Mouse (Mus musculus) adrenal gland, adult (tissue): Measurements from ENCODE around the gene Gm14685.
"Not testable (repeated sequence)": the region's sequence is repeated elsewhere in the genome, so short reads cannot be mapped to it uniquely, and the experiment has no call there.

Source experiments
- DNase-seq, 2 experiments: peaks; one replicate each; pipeline ENCODE4 v3.0.0; 2022 to 2023; ENCODE audit warnings: low spot score in 1 of 2; ENCODE audit not compliant: inconsistent age in 2 of 2

Gene Gm14685

DNA sequence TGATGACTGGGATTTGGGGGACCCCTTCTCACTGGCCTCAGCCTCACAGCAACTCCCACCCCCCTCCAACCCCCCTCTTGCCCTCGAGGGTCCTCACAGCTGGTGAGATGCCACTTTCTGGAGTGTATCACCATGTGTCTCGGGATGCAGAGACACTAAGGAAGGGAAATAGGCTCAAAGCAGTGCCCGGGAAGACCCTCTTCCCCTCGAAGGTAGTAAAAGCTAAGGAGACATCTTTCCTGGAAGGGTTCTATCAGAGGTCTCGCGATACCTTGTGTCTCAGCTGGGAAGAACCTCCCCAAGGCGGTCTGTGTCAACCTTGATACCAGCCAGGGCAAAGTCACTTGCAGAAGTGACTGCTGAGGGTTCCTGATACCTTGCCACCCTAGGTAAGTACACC, at the start of gene Gm14685:
Gene Gm14685 (plus strand): TSS at position 301 of the 400 bp plus-strand sequence.
- not testable (repeated sequence) for DNase-seq

DNA sequence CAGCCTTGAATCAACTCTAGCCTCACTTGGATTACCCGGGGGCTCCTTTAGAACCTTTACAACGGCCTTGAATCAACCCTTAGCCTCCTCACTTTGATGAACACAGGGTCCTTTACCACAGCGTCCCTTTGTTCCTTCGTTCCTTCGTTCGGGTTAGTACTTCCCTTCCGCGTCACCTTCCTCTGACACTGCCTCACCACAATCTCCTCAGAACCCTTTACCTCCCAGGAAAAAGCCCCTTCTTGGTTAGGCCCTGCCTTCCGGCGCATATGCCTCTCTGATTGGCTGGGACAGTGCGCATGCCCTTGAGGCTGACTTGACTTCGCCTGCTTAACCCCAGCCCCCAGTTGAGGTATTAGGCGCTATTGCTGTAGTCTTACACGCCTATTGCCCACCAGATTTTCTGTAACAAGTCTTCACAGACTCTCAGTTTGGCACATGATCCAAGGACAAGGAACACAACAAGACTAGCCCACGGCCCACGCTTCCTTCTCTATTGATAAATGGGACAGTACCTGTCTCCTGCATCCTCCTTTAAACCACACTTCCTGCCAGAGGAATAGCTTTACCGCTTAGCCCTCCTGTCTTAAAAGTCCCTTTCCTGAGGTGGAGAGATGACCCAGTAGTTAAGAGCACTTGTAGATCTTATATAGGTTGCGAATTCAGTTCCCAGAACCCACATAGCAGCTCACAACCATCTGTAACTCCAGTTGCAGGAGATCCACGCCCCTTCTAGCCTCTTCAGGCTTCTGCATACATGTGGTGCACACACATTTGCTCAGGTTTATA, 34.4 kb upstream of the Gm14685 start, which contains the start of gene Xlr4a:
Gene Xlr4a (minus strand): TSS at position 212 of the 789 bp plus-strand sequence.
- DNase-seq, result not testable (repeated sequence)

DNA sequence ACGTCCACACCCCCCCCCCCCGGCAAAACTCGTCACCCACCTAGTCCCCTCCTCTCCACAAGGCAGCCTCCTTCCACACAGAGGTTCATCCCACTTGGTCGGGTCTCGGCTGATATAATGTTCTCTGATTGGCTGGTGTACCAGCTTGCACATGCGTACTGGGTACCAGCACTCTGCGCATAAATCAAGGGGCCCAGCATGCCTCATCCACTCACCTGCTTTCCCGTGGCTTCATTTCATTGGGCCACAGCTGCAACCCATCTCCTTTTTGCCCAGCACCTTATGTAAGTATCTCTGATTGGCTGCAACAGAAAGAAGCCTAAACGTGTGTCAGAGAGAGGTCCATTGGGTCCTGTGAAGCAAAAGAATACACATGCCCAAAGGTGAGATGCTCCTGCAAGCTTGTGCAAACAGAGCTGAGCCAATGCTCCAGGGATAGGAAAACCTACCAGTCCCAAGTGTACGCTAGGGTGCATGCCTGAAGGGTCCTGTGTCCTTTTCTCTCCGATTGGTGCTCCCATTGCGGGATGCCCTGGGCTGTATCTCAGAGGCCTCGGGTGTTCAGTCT, 19.8 kb upstream of the Gm14685 start, which contains the start of gene Xlr3a:
Gene Xlr3a (minus strand): TSS at position 155 of the 568 bp plus-strand sequence.
- DNase-seq, result peak in 1 of 2 experiments; percentile 8

DNA sequence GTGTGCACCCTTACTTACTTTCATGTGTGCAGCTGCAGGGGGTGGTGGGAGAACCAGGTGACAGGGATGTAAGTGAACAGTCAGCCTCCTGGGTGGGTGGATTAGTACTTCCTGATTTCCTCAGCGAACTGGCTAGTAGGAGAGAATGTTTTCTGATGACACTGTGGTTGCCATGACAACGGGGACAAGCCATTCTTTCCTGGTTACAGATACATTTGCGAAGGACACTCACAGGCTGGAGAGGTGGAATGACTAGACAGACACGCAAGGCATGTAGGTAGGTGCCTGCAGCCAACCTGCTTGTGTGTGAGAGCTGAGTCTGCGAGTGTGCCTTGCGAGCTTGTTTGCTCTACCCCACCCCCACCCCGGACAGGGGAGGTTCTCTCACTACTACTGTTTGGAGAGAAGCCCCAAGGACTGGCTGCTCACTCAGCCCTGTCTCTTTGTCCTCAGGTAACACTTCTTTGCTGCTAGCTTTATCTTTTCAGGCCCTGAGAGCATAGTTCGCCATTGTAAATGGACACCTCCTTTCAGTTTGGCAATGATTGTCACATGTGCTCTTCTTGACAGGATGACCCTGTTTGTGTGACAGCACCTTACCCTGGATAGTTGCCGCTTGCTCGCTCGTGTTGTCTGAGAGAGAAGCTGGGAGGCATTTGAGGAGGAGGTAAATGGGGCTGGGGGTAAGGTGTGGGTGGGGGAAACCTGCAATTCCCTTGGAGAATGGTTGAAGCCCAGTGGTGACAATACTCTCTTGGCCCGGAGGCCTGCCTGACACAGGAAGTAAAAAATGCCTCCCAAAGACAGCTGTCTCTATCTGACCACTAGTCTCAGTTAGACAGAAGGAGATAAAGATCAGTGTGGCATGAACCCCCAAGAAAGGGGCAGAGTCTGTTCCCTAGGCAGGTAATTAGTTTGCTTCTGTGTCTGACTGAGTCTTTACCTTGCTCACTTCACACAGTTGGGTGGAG, 6.3 kb downstream of the Gm14685 start:
- not testable (repeated sequence) for DNase-seq

DNA sequence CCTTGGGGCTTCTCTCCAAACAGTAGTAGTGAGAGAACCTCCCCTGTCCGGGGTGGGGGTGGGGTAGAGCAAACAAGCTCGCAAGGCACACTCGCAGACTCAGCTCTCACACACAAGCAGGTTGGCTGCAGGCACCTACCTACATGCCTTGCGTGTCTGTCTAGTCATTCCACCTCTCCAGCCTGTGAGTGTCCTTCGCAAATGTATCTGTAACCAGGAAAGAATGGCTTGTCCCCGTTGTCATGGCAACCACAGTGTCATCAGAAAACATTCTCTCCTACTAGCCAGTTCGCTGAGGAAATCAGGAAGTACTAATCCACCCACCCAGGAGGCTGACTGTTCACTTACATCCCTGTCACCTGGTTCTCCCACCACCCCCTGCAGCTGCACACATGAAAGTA, 26.4 kb downstream of the Gm14685 start:
- DNase-seq, result not testable (repeated sequence)

DNA sequence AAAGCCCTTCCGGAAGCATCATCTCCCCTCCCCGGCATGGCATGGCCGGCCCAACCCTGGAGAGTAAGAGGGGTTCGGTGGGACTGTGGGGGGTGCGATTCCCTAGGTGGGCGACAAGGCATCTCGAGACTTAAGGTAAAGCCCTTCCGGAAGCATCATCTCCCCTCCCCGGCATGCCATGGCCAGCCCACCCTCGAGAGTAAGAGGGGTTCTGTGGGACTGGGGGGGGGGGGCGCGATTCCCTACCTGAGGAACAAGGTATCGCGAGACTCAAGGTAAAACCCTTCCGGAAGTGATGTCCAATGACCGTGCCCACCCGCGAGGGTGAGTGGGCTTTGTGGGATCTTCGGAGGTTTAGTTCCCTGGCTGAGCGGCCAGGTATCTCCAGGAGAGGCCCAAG, 31.6 kb downstream of the Gm14685 start, which contains the start of gene Xlr5b:
Gene Xlr5b (plus strand): TSS at position 301 of the 400 bp plus-strand sequence.
- DNase-seq, result not testable (repeated sequence)

DNA sequence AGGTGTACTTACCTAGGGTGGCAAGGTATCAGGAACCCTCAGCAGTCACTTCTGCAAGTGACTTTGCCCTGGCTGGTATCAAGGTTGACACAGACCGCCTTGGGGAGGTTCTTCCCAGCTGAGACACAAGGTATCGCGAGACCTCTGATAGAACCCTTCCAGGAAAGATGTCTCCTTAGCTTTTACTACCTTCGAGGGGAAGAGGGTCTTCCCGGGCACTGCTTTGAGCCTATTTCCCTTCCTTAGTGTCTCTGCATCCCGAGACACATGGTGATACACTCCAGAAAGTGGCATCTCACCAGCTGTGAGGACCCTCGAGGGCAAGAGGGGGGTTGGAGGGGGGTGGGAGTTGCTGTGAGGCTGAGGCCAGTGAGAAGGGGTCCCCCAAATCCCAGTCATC, 32.5 kb downstream of the Gm14685 start, which contains the start of gene DXBay18:
Gene DXBay18 (minus strand): TSS at position 101 of the 400 bp plus-strand sequence.
- DNase-seq, result not testable (repeated sequence)

DNA sequence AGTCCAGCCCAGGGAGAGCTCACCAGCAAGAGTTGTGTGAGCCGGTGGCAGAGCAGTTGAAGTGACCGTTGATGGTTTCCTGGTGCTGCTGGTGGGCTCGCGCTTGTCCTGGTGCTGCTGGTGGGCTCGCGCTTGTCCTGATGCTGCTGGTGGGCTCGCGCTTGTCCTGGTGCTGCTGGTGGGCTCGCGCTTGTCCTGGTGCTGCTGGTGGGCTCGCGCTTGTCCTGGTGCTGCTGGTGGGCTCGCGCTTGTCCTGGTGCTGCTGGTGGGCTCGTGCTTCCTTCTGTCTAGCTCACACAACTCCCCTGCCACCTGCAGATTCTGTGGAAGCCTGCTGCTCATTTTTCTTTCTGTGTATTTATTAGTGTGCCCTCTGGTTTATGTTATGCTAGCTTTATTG, 60.0 kb downstream of the Gm14685 start, which contains the start of gene Spin2d:
Gene Spin2d (minus strand): TSS at position 101 of the 400 bp plus-strand sequence.
- not testable (repeated sequence) for DNase-seq
